Mouse (Mus musculus) midbrain, postnatal 0 days (tissue): ENCODE data around the gene F3. TPM values are rescaled to one million over a fixed set of nuclear protein-coding genes. Genes with fewer than 3 reads are reported as not detected.

Experiments
- ATAC-seq: fragments of 200-750 bp; cut with Nextera tagmentation; 2 replicates; pipeline ENCODE4 v1.8.0; 2017; ENCODE audit warnings: moderate number of reproducible peaks, mild to moderate bottlenecking, moderate TSS enrichment, moderate library complexity; ENCODE audit not compliant: low FRiP score
- DNase-seq: peaks from one replicate; pipeline ENCODE4 v3.0.0-alpha.2; 2015; ENCODE audit warnings: low spot score
- H3K27ac ChIP-seq: fragments of 300-500 bp; sonication (generic); 2 replicates; pipeline ENCODE4 v1.5.1; 2014; ENCODE audit warnings: low read depth, mild to moderate bottlenecking, low read length, mixed read lengths
- H3K27me3 ChIP-seq: fragments of 300-500 bp; sonication (generic); 2 replicates; pipeline ENCODE4 v1.6.1; 2014; ENCODE audit warnings: low read length, control low read depth, mixed read lengths; ENCODE audit not compliant: insufficient read depth
- H3K36me3 ChIP-seq: fragments of 300-500 bp; sonication (generic); 2 replicates; pipeline ENCODE4 v1.6.1; 2014; ENCODE audit warnings: low read length, control low read depth, mixed read lengths; ENCODE audit not compliant: insufficient read depth
- H3K4me1 ChIP-seq: fragments of 300-500 bp; sonication (generic); 2 replicates; pipeline ENCODE4 v1.6.1; 2014; ENCODE audit warnings: mild to moderate bottlenecking, control low read depth, antibody characterized with exemption, low read length, mixed read lengths; ENCODE audit not compliant: insufficient read depth
- H3K4me2 ChIP-seq: fragments of 300-500 bp; sonication (generic); 2 replicates; pipeline ENCODE4 v1.6.1; 2014; ENCODE audit warnings: low read depth, mild to moderate bottlenecking, low read length, mixed read lengths; ENCODE audit not compliant: poor library complexity, severe bottlenecking
- H3K4me3 ChIP-seq: fragments of 300-500 bp; sonication (generic); 2 replicates; pipeline ENCODE4 v1.5.1; 2014; ENCODE audit warnings: low read depth, mild to moderate bottlenecking, low read length, moderate library complexity
- H3K9ac ChIP-seq: fragments of 300-500 bp; sonication (generic); replicated peaks from 2 replicates; pipeline ENCODE4 v1.6.1; 2014; ENCODE audit warnings: mild to moderate bottlenecking, low read length, moderate library complexity, mixed read lengths; ENCODE audit not compliant: poor library complexity, severe bottlenecking
- H3K9me3 ChIP-seq: fragments of 300-500 bp; sonication (generic); 2 replicates; pipeline ENCODE4 v1.6.1; 2016; ENCODE audit warnings: low read length, control low read depth
- CTCF ChIP-seq: IDR thresholded peaks from 2 replicates; pipeline ENCODE4 v1.5.1; 2016; ENCODE audit warnings: antibody characterized with exemption, mild to moderate bottlenecking
- WGBS: fragments of 180-500 bp; shearing (Covaris S2); extraction: QIAGEN DNeasy Blood & Tissue Kit; methylation state at CpG from one replicate; pipeline ENCODE4 v1.1.7; 2014; 5-methylcytosine and 5-hydroxymethylcytosine counted together
- polyA plus RNA-seq: library from polyadenylated mRNA; unstranded; fragments of >200 nt; fragmentation: Nextera tagmentation; extraction: Ambion mirVana; gene quantifications from 2 replicates; pipeline ENCODE4 v1.2.1, GENCODE M21; 2015
- total RNA-seq: library from RNA; depleted of rRNA; stranded (reverse); fragments of >200 nt; gene quantifications from 2 replicates; pipeline ENCODE4 v1.2.3, GENCODE M21; 2014

Gene F3
- total and polyA plus RNA-seq, 2 experiments from 2014 or later = 15.6 to 16.7 TPM

DNA sequence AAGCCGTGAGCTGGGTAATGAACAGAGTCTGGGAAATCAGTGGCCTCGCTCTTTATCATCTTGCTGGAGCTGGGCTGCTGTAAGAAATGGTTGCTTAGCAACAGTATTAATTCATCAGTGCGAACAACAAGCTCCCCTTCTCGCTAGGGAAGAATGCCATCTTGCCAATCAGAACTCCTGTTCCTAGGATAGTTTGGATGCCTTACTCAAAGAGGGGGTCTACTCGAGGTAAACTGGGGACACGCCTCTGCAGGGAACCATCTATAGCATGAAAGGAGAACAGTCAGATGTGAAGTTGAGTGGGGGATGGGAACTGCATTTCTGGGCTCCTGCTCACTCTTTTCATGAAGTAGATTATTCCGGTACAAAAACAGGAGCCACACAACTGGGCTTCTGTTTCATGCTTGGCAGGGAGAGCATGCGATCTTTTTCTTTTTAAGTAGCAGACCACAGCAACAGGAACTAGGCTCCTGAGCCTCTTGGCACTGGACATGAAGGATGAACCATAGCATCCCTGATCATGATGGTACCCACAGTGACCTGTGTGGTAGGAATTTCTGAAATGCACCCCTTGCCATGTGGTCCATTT lies 22.9 kb upstream of the F3 start:
- Histone ChIP-seq H3K27me3 (no peaks in the 10 kb centered on the region), H3K9me3 (no peaks in the 10 kb centered on the region), H3K4me2 (peak overlapping the region; percentile 28), H3K4me1 (peaks cover 13% of the 10 kb centered on the region; the same call in 1 of the 2 replicates), H3K36me3 (no peaks in the 10 kb centered on the region), H3K27ac (peak overlapping the region; percentile 85), H3K4me3 (no peak overlapping the region), H3K9ac (no peak overlapping the region)
- DNase-seq (peak; percentile 92), ATAC-seq (peak; percentile 92)
- no peak for TF ChIP-seq CTCF
- 8% methylated on average over 8 of the region's 8 CpGs for WGBS

GRCm38 (mm10) chr3:121703155-121703879 lies 20.0 kb upstream of the F3 start:
- Histone ChIP-seq H3K9me3 (no peaks in the 10 kb centered on the region), H3K27me3 (no peaks in the 10 kb centered on the region), H3K4me1 (peaks cover 13% of the 10 kb centered on the region; the same call in 1 of the 2 replicates), H3K27ac (no peak overlapping the region), H3K36me3 (no peaks in the 10 kb centered on the region), H3K4me2 (no peak overlapping the region), H3K9ac (no peak overlapping the region), H3K4me3 (no peak overlapping the region)
- TF ChIP-seq CTCF = no peak
- DNase-seq (no peak), ATAC-seq (no peak)
- 86% methylated on average over 7 of the region's 7 CpGs for WGBS

DNA sequence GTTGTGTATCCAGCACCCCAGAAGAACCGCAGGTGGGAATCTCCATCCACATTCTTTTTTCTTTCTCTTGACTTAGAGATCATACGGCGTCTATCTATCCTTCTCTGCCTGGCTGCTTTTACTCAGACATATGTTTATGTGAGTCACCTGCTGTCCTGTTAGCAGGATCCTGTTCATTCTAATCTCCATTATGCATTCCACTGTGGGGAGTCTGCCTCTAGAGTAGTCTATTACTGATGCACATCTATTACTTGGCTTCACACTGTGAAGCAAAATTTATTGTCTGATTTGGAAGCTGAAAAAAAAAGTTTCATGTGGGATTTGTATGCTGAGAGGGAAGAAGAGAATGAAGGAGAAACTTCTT lies 19.5 kb upstream of the F3 start:
- Histone ChIP-seq H3K4me2 (no peak overlapping the region), H3K27me3 (no peaks in the 10 kb centered on the region), H3K27ac (no peak overlapping the region), H3K4me1 (peaks cover 13% of the 10 kb centered on the region; the same call in 1 of the 2 replicates), H3K4me3 (no peak overlapping the region), H3K9me3 (no peaks in the 10 kb centered on the region), H3K9ac (no peak overlapping the region), H3K36me3 (no peaks in the 10 kb centered on the region)
- DNase-seq (peak; percentile 21), ATAC-seq (no peak)
- TF ChIP-seq CTCF = no peak
- WGBS = 57% methylated on average over 3 of the region's 3 CpGs

GRCm38 (mm10) chr3:121706087-121706486 lies 17.2 kb upstream of the F3 start:
- no peak for TF ChIP-seq CTCF
- Histone ChIP-seq H3K4me1 (peaks cover 8% of the 10 kb centered on the region; the same call in 1 of the 2 replicates), H3K27me3 (no peaks in the 10 kb centered on the region), H3K4me3 (no peak overlapping the region), H3K9ac (no peak overlapping the region), H3K36me3 (no peaks in the 10 kb centered on the region), H3K27ac (no peak overlapping the region), H3K4me2 (no peak overlapping the region), H3K9me3 (no peaks in the 10 kb centered on the region)
- peak; percentile 57 for DNase-seq
- ATAC-seq = no peak
- 61% methylated on average over 5 of the region's 5 CpGs for WGBS

- H3K36me3 ChIP-seq = no peaks in the 10 kb centered on the region
- no peaks in the 10 kb centered on the region for H3K27me3 ChIP-seq
- no peak overlapping the region for H3K4me2 ChIP-seq
- no peaks in the 10 kb centered on the region for H3K4me1 ChIP-seq
- 84% methylated on average over 4 of the region's 4 CpGs for WGBS
- H3K4me3 ChIP-seq = no peak overlapping the region
- no peaks in the 10 kb centered on the region for H3K9me3 ChIP-seq
- H3K9ac ChIP-seq = no peak overlapping the region
- no peak overlapping the region for H3K27ac ChIP-seq
- no peak for ATAC-seq
- no peak for TF ChIP-seq CTCF
- DNase-seq = no peak
These were observed 16.2 kb upstream of the F3 start for GRCm38 (mm10) chr3:121707106-121707505.

GRCm38 (mm10) chr3:121710894-121711531 lies 12.3 kb upstream of the F3 start:
- Histone ChIP-seq H3K9me3 (no peaks in the 10 kb centered on the region), H3K27ac (no peak overlapping the region), H3K4me2 (no peak overlapping the region), H3K4me3 (no peak overlapping the region), H3K9ac (no peak overlapping the region), H3K36me3 (no peaks in the 10 kb centered on the region), H3K27me3 (no peaks in the 10 kb centered on the region), H3K4me1 (peaks cover 3% of the 10 kb centered on the region; the same call in 1 of the 2 replicates)
- no peak for DNase-seq
- WGBS = 88% methylated on average over 7 of the region's 7 CpGs
- TF ChIP-seq CTCF = no peak
- ATAC-seq = no peak
